Mouse (Mus musculus) lung, postnatal 0 days (tissue): Measurements from ENCODE around the gene Edil3.
A peak's percentile ranks its signal among the peaks of the same experiment; 100 is the strongest.

Source experiments
- CTCF ChIP-seq: IDR thresholded peaks from 2 replicates; pipeline ENCODE4 v1.5.1; 2016; ENCODE audit warnings: antibody characterized with exemption, mild to moderate bottlenecking
- EP300 ChIP-seq: IDR thresholded peaks from 2 replicates; pipeline ENCODE4 v1.6.1; 2016; ENCODE audit warnings: antibody characterized with exemption, mild to moderate bottlenecking, control low read depth

GRCm38 (mm10) chr13:89288201-89288600 is 466.9 kb downstream of the Edil3 start:
- TF ChIP-seq CTCF (no peak), EP300 (peak; percentile 79)
